Mouse (Mus musculus) gastrocnemius, adult 2 months (tissue): Measurements from ENCODE around the gene Shq1. TPM values are rescaled to one million over a fixed set of nuclear protein-coding genes. Genes with fewer than 3 reads are reported as not detected.

ENCODE experiments used
- DNase-seq: peaks from one replicate; pipeline ENCODE4 v3.0.0; 2022
- H3K27ac ChIP-seq: fragments of 200-600 bp; 2 replicates; pipeline ENCODE4 v1.8.1; 2022; ENCODE audit warnings: mild to moderate bottlenecking
- H3K4me3 ChIP-seq: fragments of 200-600 bp; 2 replicates; pipeline ENCODE4 v1.8.1; 2022; ENCODE audit warnings: mild to moderate bottlenecking, moderate library complexity
- CTCF ChIP-seq: fragments of 200-600 bp; IDR thresholded peaks from 2 replicates; pipeline ENCODE4 v1.8.1; 2022; ENCODE audit warnings: antibody characterized with exemption, mild to moderate bottlenecking, moderate library complexity
- intact Hi-C: fragments of 180-260 bp; cut with DNase I; formaldehyde crosslinking; loops from one replicate; pipeline ENCODE4 v1.15.1; 2025
- total RNA-seq, 2 experiments: library from RNA; stranded (reverse); gene quantifications; 2 replicates each; pipeline ENCODE4 v1.2.3; 2021

Shq1 gene
- total RNA-seq, 2 experiments from 2014 or later = 1.9 TPM

DNA sequence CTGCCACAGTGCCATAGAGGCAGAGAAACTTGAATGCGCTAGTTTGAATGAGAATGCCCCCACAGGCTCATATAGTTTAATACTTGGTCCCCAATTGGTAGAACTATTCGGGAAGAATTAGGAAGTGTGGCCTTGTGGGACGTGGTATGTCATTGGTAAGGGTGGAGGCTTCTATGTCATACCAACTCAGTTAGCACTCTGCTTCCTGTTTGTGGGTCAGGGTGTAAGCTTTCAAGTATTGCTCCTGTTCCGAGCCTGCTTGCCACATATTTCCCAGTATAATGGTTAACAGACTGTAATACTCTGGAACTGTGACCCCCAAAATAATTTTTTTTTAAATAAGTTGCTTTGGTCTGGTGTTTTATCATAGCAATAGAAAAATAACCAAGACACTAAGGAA lies 54.8 kb downstream of the Shq1 start:
- no peak overlapping the region for H3K27ac ChIP-seq
- no peak overlapping the region for H3K4me3 ChIP-seq
- intact Hi-C loops = no loop called here
- TF ChIP-seq CTCF = no peak
- DNase-seq = no peak

DNA sequence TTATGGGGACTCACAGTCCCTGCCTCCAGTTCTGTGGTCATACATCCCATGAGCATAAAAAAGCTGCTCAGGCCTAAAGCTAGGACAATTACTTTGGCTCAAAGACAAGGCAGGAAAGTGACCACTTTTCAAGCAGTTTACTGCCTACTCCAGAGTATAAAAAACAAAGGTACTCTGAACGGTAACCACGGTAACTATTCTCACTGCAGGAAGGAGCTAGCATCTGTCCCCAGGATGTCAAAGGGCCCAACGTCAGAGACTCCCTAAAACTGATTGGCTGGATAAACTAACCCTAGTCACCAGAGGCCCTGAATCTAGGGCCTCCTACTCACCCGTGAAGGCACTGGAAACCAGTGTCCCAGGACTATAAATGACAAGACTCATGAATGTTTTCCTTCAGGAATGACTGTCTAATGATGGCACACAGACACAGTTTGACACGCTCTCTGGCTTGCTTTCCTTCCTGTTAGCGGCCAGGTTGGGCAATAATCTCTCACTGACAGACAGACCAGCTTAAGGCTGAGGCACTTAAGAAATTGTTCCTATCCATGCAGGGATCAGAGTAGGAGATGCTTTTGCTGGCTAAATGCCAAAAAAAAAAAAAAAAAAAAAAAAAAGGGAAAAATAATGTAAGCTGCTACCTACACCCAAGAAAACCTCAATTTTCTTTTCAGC lies 57.2 kb downstream of the Shq1 start:
- DNase-seq = no peak
- Histone ChIP-seq H3K27ac (no peak overlapping the region), H3K4me3 (no peak overlapping the region)
- TF ChIP-seq CTCF = no peak
- intact Hi-C loops = loop anchor here (5.0 kb wide), 1 partner anchor 264 kb away; no protein-coding TSS in a partner anchor

DNA sequence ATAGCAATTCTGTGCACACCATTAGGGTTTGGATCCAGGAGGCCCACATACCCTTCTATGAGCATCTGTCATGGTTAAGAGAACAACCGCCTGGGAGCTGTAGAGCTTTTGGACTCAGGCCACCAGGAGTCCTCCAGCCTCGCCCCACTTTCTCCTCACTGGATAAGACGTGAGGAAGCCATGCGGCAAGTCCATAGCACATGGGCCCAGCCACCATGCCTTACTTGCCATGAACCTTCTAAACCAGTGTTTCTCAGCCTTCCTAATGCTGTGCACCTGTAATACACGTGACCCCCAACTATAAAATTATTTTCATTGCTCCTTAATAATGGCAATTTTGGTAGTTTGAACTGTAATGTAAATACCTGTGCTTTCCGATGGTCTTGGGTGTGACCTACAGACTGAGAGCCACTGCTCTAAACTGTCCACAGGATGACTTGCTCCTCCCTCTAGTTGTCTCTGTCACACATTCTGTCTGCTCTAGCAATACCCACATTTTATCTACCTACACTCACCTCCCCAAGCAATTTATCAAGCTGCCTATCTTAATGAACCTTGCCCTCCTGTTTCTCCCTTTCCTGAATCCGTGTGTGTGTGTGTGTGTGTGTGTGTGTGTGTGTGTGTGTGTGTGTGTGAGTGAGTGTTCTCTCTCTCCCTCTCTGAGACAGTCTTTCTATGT lies 59.9 kb downstream of the Shq1 start:
- no peak overlapping the region for H3K4me3 ChIP-seq
- intact Hi-C loops = loop anchor here (2.0 to 5.0 kb wide), 2 partner anchors 34 to 266 kb away; no protein-coding TSS in a partner anchor
- no peak for TF ChIP-seq CTCF
- DNase-seq = no peak
- no peak overlapping the region for H3K27ac ChIP-seq

DNA sequence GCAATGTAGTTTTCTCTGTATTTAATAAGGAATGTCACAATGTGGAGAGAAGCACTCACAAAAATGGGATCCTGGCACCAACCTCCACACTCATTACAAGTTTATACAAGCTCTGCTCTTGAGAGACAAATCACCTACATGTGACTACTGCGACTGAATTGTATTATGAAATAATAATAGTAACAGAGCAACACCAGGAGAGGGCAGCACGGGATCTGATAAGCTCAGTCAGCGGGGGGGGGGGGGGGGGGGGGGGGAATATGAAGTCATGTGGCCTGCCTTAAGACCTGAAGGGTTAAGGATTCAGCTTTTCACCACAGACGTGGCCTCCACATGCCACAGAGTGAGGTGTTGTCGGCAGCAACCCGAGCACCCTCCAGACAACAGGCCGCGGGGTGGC lies 60.8 kb downstream of the Shq1 start:
- TF ChIP-seq CTCF = peak; percentile 36
- Histone ChIP-seq H3K4me3 (no peak overlapping the region), H3K27ac (no peak overlapping the region)
- no peak for DNase-seq
- intact Hi-C loops = loop anchor here (2.0 to 5.0 kb wide), 2 partner anchors 35 to 267 kb away; no protein-coding TSS in a partner anchor

DNA sequence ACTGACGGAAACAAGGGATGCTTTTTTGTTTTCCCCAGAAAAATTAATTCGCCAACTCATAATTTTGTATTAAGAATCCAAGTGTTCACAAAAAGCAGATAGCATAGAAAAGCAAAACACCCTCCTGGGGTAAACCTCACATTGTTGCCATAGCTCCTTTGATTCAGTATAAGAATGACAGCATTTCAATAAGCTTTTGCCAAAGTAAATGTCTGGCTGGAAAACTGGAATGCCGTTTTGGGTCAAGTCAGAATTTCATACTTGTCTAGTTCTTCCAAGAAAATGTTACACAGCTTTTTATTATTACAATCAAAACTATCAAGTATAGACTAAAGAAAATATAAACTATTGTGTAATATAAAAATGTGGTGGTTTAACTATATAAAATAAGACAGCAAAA lies 61.7 kb downstream of the Shq1 start:
- DNase-seq = no peak
- TF ChIP-seq CTCF = no peak
- H3K27ac ChIP-seq = no peak overlapping the region
- no peak overlapping the region for H3K4me3 ChIP-seq
- intact Hi-C loops = no loop called here

DNA sequence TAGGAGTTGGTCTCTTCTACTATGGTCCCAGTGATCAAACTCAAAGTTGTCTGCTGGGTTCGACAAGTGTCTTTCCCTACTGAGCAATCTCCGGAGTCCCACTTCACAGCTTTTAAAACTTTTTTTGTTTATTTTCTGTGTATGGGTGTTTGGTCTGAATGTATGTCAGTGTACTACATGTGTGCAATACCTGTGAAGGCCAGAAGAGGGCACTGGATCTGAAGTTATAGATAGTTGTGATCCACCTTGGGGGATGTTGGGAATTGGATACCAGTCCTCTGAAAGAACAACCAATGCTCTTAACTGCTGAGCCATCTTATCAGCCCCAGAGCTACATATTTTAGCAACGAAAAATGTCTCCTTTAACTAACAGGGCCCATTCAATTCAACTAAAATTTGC lies 62.5 kb downstream of the Shq1 start:
- Histone ChIP-seq H3K27ac (no peak overlapping the region), H3K4me3 (no peak overlapping the region)
- peak; percentile 70 for TF ChIP-seq CTCF
- intact Hi-C loops = no loop called here
- DNase-seq = no peak

DNA sequence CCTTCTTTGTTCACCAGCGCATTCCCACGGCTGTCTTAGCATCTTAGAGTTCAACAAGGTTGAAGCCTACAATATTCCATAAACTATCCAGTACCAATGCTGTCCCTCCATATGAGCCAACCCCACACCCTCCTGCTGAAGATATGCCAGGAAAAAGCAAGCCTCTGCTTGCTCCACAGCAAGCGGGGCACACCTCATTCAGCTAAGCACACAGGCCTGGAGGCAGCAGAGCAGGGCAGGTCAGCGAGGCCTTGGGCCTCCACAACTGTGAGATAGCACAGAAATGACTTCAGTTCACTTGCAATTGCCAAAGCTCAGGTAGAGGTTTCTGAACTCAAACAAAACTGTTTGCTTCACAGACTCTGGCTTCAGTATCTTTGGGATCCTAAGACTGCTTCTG lies 64.2 kb downstream of the Shq1 start:
- H3K4me3 ChIP-seq = no peak overlapping the region
- no peak overlapping the region for H3K27ac ChIP-seq
- TF ChIP-seq CTCF = no peak
- intact Hi-C loops = no loop called here
- DNase-seq = no peak

DNA sequence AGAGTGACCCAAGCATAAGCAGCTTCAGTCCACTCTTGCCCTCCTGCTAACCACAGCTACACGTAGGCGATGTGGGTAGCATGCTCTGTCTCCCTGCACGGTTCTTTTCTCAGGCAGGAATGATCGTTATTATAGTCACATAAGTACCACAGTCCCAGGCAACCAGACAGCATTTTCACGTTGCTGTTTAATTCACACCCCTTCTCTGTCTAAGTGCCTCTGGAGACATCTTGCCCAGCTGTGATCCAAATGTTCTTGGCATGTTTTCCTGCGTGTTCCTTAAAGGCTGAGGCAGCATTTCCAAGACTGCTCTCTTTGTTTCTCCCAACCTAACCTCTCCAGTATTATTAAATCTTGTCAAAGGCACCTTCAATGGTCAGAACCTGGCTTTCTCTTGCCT lies 67.3 kb downstream of the Shq1 start:
- no peak for DNase-seq
- TF ChIP-seq CTCF = no peak
- H3K4me3 ChIP-seq = no peak overlapping the region
- intact Hi-C loops = no loop called here
- no peak overlapping the region for H3K27ac ChIP-seq

DNA sequence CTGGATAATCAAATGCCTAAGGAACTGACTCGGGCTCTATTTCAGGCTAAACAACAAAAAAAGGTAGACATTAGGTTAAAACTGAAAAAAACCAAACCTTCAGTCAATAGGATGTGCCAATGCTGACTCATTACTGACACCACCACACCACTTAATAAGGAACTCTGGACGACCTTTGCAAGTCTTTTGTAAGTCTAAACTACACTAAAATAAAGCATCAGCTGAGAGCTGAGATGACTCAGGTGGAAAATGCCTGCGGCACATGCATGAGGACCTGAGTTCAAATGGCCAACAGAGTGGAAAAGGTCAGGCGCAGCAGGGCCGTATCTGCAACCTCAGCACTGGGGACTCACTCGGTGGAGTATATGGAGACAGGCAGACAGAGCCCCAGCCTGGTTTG lies 69.3 kb downstream of the Shq1 start:
- intact Hi-C loops = no loop called here
- no peak for TF ChIP-seq CTCF

DNA sequence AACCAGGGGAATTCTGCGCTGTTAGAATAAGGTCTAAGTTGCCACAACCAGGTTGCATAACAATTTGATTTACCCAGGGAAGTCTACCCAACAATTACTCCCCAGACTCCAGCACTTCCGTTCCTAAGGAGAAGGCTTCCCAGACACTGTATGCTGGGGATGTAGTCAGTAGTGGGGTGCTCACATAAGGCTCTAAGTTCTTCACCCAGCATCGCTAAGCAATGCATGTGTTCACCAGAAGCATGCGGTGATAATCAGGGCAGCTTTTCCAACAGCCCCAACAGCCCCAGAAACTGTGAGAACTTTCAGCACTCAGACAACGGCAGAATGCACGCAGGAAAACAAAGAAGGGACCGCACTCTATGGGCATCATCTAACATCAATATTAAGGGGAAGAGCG lies 77.1 kb downstream of the Shq1 start:
- no peak for TF ChIP-seq CTCF
- Histone ChIP-seq H3K4me3 (no peak overlapping the region), H3K27ac (no peak overlapping the region)
- no peak for DNase-seq
- intact Hi-C loops = no loop called here

More for the DNA sequence above, 69.3 kb downstream of the Shq1 start:
- H3K4me3 ChIP-seq = no peak overlapping the region
- DNase-seq = no peak
- no peak overlapping the region for H3K27ac ChIP-seq

DNA sequence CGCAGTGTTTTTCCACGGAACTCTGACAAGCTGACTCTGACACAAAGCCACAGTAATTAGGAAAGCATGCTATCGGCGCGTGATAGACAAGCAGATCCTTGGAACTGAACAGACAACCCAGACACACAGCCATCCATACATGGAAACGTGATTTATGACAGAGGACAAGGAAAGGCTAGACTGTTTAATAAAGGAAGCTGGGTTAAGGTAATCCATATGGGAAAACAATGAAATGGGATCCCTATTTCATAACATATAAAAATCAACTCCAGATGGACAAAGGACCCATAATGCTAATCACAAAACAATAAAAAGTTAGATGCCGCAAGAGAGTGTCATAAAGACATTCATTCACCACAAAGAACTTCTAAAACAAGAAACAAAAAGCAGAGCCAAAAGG lies 78.0 kb downstream of the Shq1 start:
- Histone ChIP-seq H3K27ac (no peak overlapping the region), H3K4me3 (no peak overlapping the region)
- DNase-seq = no peak
- intact Hi-C loops = no loop called here
- TF ChIP-seq CTCF = no peak

DNA sequence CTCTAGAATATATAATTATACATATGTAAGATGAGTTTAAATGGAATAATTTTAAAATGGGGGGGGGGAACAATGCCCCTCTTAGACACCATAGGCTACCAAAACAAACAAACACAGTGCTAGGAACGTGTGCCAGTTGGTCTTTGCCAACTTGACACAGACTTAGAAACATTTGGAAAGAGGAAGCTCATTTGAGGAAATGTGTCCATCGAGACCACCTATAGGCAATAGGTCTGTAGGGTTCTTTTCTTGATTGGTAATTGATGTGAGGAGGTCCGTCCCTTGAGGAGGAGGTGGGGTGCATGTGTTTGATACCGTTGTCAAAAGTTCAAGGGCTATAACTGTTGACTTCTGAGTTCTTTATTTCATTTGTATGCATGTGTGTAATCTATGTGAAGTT lies 80.4 kb downstream of the Shq1 start:
- intact Hi-C loops = no loop called here
- no peak overlapping the region for H3K4me3 ChIP-seq

DNA sequence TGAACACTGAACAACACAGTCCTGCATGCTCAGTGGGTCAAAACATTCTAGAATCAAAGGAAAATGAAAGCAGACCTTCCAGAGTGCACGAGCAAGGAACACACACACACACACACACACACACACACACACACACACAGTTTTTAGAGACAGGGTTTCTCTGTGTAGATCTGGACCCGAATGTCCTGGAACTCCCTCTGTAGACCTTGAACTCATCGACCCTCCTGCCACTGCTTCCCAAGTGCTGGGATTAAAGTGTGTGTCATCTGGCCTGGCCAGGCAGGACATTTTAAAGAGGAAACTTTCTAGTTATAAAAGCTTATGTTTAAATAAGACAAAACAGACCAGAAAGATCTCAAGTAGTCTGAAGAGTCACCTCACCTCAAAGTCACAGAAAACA lies 82.1 kb downstream of the Shq1 start:
- TF ChIP-seq CTCF = no peak
- Histone ChIP-seq H3K27ac (no peak overlapping the region), H3K4me3 (no peak overlapping the region)
- intact Hi-C loops = no loop called here
- no peak for DNase-seq

More for the DNA sequence above, 80.4 kb downstream of the Shq1 start:
- H3K27ac ChIP-seq = no peak overlapping the region
- no peak for DNase-seq
- TF ChIP-seq CTCF = no peak

DNA sequence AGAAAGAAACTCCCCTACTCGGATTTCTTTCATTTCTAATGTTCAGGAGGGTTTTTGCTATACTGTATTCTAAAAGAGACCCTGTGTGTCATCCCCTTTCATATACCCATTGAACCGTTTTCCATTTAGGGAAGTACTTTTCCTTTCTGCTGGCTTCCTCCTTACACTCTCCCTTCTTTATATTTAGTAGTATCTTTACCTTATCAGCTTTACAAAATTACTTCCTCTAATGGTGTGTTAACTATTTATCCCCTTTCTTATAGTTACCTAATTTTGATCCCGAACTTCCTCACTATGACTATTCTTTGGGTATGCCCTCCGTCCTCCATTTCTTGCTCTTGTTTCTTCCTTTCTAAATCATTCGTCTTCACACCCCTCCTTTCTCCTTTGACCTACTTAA lies 84.2 kb downstream of the Shq1 start:
- no peak for TF ChIP-seq CTCF
- DNase-seq = no peak
- H3K27ac ChIP-seq = no peak overlapping the region
- intact Hi-C loops = no loop called here
- no peak overlapping the region for H3K4me3 ChIP-seq
